21 mouse cellular contexts compared by ENCODE assay signal in the genomic region with DNA sequence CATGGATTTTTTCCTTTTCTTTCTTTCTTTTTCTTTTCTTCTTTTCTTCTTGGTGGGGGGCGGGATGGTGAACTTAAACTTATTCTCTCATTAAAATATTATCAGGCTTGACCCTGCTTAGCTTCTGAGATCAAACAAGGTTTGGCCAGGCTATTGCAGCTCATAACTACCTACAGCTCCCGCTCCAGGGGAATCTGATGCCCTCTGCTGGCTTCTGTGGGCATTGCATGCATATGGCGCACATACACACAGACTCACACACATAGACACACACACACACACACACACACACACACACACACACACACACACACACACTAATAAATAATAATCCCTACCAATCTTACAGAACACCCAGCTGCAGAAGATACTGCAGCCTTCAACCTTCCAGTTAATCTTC. TPM values are rescaled to one million over a fixed set of nuclear protein-coding genes. Genes with fewer than 3 reads are reported as not detected.
A peak's percentile ranks its signal among the peaks of the same experiment; 100 is the strongest.
DNase-seq lines count a peak whose midpoint lies in the region; ATAC-seq and TF ChIP-seq lines count a peak whose summit lies in the region.
"Had no signal": no experiment of that assay in that cellular context is flagged by ENCODE, and none has a peak within 500 bp of the region (broad histone marks: within the 10 kb centered on the region; RNA-seq: fewer than 3 reads in every experiment).

No protein-coding gene starts in this region.

- H3K27ac ChIP-seq in kidney, adult 2 months (ENCODE audit: insufficient read depth, low read depth, low read length), result no peak overlapping the region
- H3K27ac ChIP-seq in kidney, embryonic 16.5 days (ENCODE audit: low read length), result no peak overlapping the region
- H3K27ac ChIP-seq in lung, embryonic 14.5 days (ENCODE audit: low read depth), result no peak overlapping the region
- no peak overlapping the region for H3K27ac ChIP-seq in bone marrow, adult 2 months (ENCODE audit: control insufficient read depth, insufficient read depth, low read depth, low read length, poor library complexity)
- no peak overlapping the region for H3K27ac ChIP-seq in forebrain, embryonic 16.5 days (ENCODE audit: low read length)
- H3K27ac ChIP-seq: embryonic facial prominence, embryonic 15.5 days; hindbrain, embryonic 15.5 days; midbrain, embryonic 12.5 days; neural tube, embryonic 12.5 days had no signal

- no peak for TF ChIP-seq POLR2A in kidney, adult 2 months (IDR thresholded peaks at IDR 0.05; ENCODE audit: low read depth, low read length)
- no peak for TF ChIP-seq POLR2A in bone marrow, adult 2 months (IDR thresholded peaks at IDR 0.05; ENCODE audit: borderline replicate concordance, control insufficient read depth, low read depth, low read length)

- H3K4me2 ChIP-seq in kidney, embryonic 16.5 days (replicated peaks; ENCODE audit: low read depth, low read length), result no peak overlapping the region
- no peak overlapping the region for H3K4me2 ChIP-seq in lung, embryonic 14.5 days
- H3K4me2 ChIP-seq in forebrain, embryonic 16.5 days (ENCODE audit: low read length), result no peak overlapping the region
- H3K4me2 ChIP-seq: embryonic facial prominence, embryonic 15.5 days; hindbrain, embryonic 15.5 days; midbrain, embryonic 12.5 days; neural tube, embryonic 12.5 days had no signal

- DNase-seq in kidney, adult 2 months, result no peak
- DNase-seq in lung, embryonic 14.5 days, result no peak
- DNase-seq in lung, postnatal 14 days, result no peak
- DNase-seq in ES-CJ7 (ENCODE audit: low read depth, low spot score), result peak; percentile 53
- no peak for DNase-seq in ovary, adult 18-20 months (ENCODE audit: low spot score)
- DNase-seq: adrenal gland, postnatal 14 days; cerebellum, adult 2 months; cerebellum, postnatal 36 days; heart, postnatal 4 days; kidney, adult 18-20 months; kidney, postnatal 36 days; spleen, adult 18-20 months had no signal

- no peak overlapping the region for H3K4me3 ChIP-seq in kidney, adult 2 months (ENCODE audit: insufficient read depth, low read depth, low read length)
- no peak overlapping the region for H3K4me3 ChIP-seq in kidney, embryonic 16.5 days (ENCODE audit: low read length)
- no peak overlapping the region for H3K4me3 ChIP-seq in lung, embryonic 14.5 days (ENCODE audit: low read depth, low read length)
- no peak overlapping the region for H3K4me3 ChIP-seq in bone marrow, adult 2 months (replicated peaks; ENCODE audit: control insufficient read depth, low read depth, low read length)
- H3K4me3 ChIP-seq in forebrain, embryonic 16.5 days (replicated peaks; ENCODE audit: low read length), result no peak overlapping the region
- H3K4me3 ChIP-seq: embryonic facial prominence, embryonic 15.5 days; hindbrain, embryonic 15.5 days; midbrain, embryonic 12.5 days; neural tube, embryonic 12.5 days had no signal

- no peaks in the 10 kb centered on the region for H3K27me3 ChIP-seq in kidney, adult 2 months (replicated peaks; ENCODE audit: control insufficient read depth, insufficient read depth, low read length)
- H3K27me3 ChIP-seq in kidney, embryonic 16.5 days (ENCODE audit: insufficient read depth, low read length), result no peaks in the 10 kb centered on the region
- no peaks in the 10 kb centered on the region for H3K27me3 ChIP-seq in lung, embryonic 14.5 days (ENCODE audit: insufficient read depth, low read length)
- no peaks in the 10 kb centered on the region for H3K27me3 ChIP-seq in forebrain, embryonic 16.5 days (replicated peaks; ENCODE audit: control insufficient read depth, insufficient read depth, low read length)
- H3K27me3 ChIP-seq: embryonic facial prominence, embryonic 15.5 days; hindbrain, embryonic 15.5 days; midbrain, embryonic 12.5 days; neural tube, embryonic 12.5 days had no signal

- H3K36me3 ChIP-seq in kidney, adult 2 months (ENCODE audit: control insufficient read depth, insufficient read depth, low read length), result no peaks in the 10 kb centered on the region
- H3K36me3 ChIP-seq in kidney, embryonic 16.5 days (ENCODE audit: insufficient read depth, low read length), result no peaks in the 10 kb centered on the region
- H3K36me3 ChIP-seq in lung, embryonic 14.5 days (ENCODE audit: insufficient read depth), result no peaks in the 10 kb centered on the region
- no peaks in the 10 kb centered on the region for H3K36me3 ChIP-seq in forebrain, embryonic 16.5 days (ENCODE audit: control insufficient read depth, insufficient read depth)
- H3K36me3 ChIP-seq: embryonic facial prominence, embryonic 15.5 days; hindbrain, embryonic 15.5 days; midbrain, embryonic 12.5 days; neural tube, embryonic 12.5 days had no signal

- no peak for ATAC-seq in kidney, embryonic 16.5 days (ENCODE audit: low FRiP score, low TSS enrichment)
- ATAC-seq in lung, embryonic 14.5 days (ENCODE audit: insufficient read depth), result no peak
- ATAC-seq in forebrain, embryonic 16.5 days, result no peak

- no peak overlapping the region for H3K9ac ChIP-seq in kidney, embryonic 16.5 days (replicated peaks; ENCODE audit: low read length)
- H3K9ac ChIP-seq in lung, embryonic 14.5 days, result no peak overlapping the region
- H3K9ac ChIP-seq in forebrain, embryonic 16.5 days (replicated peaks; ENCODE audit: low read depth, low read length), result no peak overlapping the region
- H3K9ac ChIP-seq: embryonic facial prominence, embryonic 15.5 days; hindbrain, embryonic 15.5 days; midbrain, embryonic 12.5 days; neural tube, embryonic 12.5 days had no signal

- H3K9me3 ChIP-seq in kidney, embryonic 16.5 days (ENCODE audit: low read length), result no peaks in the 10 kb centered on the region
- H3K9me3 ChIP-seq in lung, embryonic 14.5 days (ENCODE audit: low read depth, low read length), result no peaks in the 10 kb centered on the region
- no peaks in the 10 kb centered on the region for H3K9me3 ChIP-seq in forebrain, embryonic 16.5 days (ENCODE audit: control insufficient read depth, low read length)
- H3K9me3 ChIP-seq: embryonic facial prominence, embryonic 15.5 days; hindbrain, embryonic 15.5 days; midbrain, embryonic 12.5 days; neural tube, embryonic 12.5 days had no signal

- TF ChIP-seq CTCF in kidney, adult 2 months (conservative IDR thresholded peaks at IDR 0.05; ENCODE audit: insufficient read depth, insufficient read length, low read depth, low read length), result 0 out of 2 replicates have a peak, but pooled peaks have one; percentile 12
- TF ChIP-seq CTCF in lung, embryonic 14.5 days (IDR thresholded peaks at IDR 0.05; ENCODE audit: low read depth), result peak; percentile 43; the same call in 1 of the 2 replicates
- peak; percentile 33; the same call in 1 of the 2 replicates for TF ChIP-seq CTCF in bone marrow, adult 2 months (IDR thresholded peaks at IDR 0.05; ENCODE audit: control insufficient read depth, insufficient read depth, low read length)

- 0 out of 2 replicates have a peak, but pooled peaks cover 2% of the 10 kb centered on the region for H3K4me1 ChIP-seq in kidney, adult 2 months (ENCODE audit: control insufficient read depth, insufficient read depth, low read length)
- H3K4me1 ChIP-seq in kidney, embryonic 16.5 days (ENCODE audit: insufficient read depth, low read length), result peaks cover 14% of the 10 kb centered on the region
- no peaks in the 10 kb centered on the region for H3K4me1 ChIP-seq in lung, embryonic 14.5 days (ENCODE audit: insufficient read depth)
- peaks cover 2% of the 10 kb centered on the region for H3K4me1 ChIP-seq in bone marrow, adult 2 months (ENCODE audit: control insufficient read depth, insufficient read depth, low read length)
- H3K4me1 ChIP-seq in forebrain, embryonic 16.5 days (replicated peaks; ENCODE audit: control insufficient read depth, insufficient read depth, low read length), result no peaks in the 10 kb centered on the region
- H3K4me1 ChIP-seq: hindbrain, embryonic 15.5 days; midbrain, embryonic 12.5 days; neural tube, embryonic 12.5 days had no signal

- 97% methylated on average over 3 of the region's 3 CpGs for WGBS in kidney, adult 2 months
- WGBS in kidney, embryonic 16.5 days, result 100% methylated on average over 3 of the region's 3 CpGs
- 90% methylated on average over 3 of the region's 3 CpGs for WGBS in lung, embryonic 14.5 days
- 91% methylated on average over 3 of the region's 3 CpGs for WGBS in bone marrow, adult 2 months
- WGBS in forebrain, embryonic 16.5 days, result 98% methylated on average over 3 of the region's 3 CpGs

RNA-seq across cellular contexts. Expression of gene Muc4, which starts 30.1 kb away (rescaled TPM):
- polyA plus RNA-seq in kidney, adult 2 months (2012; rRNA removed), result 0.16 and 0.41 TPM in 2 replicates
- 0.27 and 0.44 TPM in 2 replicates for polyA plus RNA-seq in kidney, embryonic 16.5 days (2015; fragmentation: Nextera tagmentation; extraction: Ambion mirVana)
- 0.67 and 0.93 TPM in 2 replicates for polyA plus RNA-seq in lung, embryonic 14.5 days (2014; fragmentation: Nextera tagmentation; extraction: Ambion mirVana)
- polyA plus RNA-seq in bone marrow, adult 2 months (2011; ENCODE audit: insufficient read depth, insufficient read length, low replicate concordance, missing spikeins), result not detected in 2 replicates
- not detected in 2 replicates for polyA plus RNA-seq in forebrain, embryonic 16.5 days (2015; fragmentation: Nextera tagmentation; extraction: Ambion mirVana)
- polyA plus RNA-seq: heart, embryonic 14.5 days; hindbrain, embryonic 15.5 days; limb, embryonic 11.5 days had no signal
